Mouse (Mus musculus): ENCODE results near the gene Slc43a3.

GRCm38 (mm10) chr2:84935065-84935464 is 1.3 kb upstream of the Slc43a3 start:
- TF ChIP-seq CTCF (IDR thresholded peaks at IDR 0.05; ENCODE audit: borderline replicate concordance, insufficient read depth, low read length) (no peak), POLR2A (IDR thresholded peaks at IDR 0.05; ENCODE audit: low read depth, low read length) (no peak)
